Mouse (Mus musculus) forebrain, embryonic 12.5 days (tissue): ENCODE data around the gene Abhd15. TPM values are rescaled to one million over a fixed set of nuclear protein-coding genes. Genes with fewer than 3 reads are reported as not detected.
"Not testable (repeated sequence)": the region's sequence is repeated elsewhere in the genome, so short reads cannot be mapped to it uniquely, and the experiment has no call there.

Source experiments
- ATAC-seq: fragments of 200-750 bp; cut with Nextera tagmentation; 2 replicates; pipeline ENCODE4 v1.8.0; 2017; ENCODE audit warnings: moderate TSS enrichment; ENCODE audit not compliant: low FRiP score
- H3K27ac ChIP-seq: fragments of 300-500 bp; sonication (generic); 2 replicates; pipeline ENCODE4 v1.5.1; 2016; ENCODE audit warnings: mild to moderate bottlenecking
- H3K27me3 ChIP-seq: fragments of 300-500 bp; sonication (generic); 2 replicates; pipeline ENCODE4 v1.6.1; 2016; ENCODE audit warnings: mild to moderate bottlenecking
- H3K36me3 ChIP-seq: fragments of 300-500 bp; sonication (generic); replicated peaks from 2 replicates; pipeline ENCODE4 v1.6.1; 2016; ENCODE audit warnings: mild to moderate bottlenecking
- H3K4me1 ChIP-seq: fragments of 300-500 bp; sonication (generic); 2 replicates; pipeline ENCODE4 v1.6.1; 2016
- H3K4me2 ChIP-seq: fragments of 300-500 bp; sonication (generic); 2 replicates; pipeline ENCODE4 v1.6.1; 2016; ENCODE audit warnings: mild to moderate bottlenecking, moderate library complexity
- H3K4me3 ChIP-seq: fragments of 300-500 bp; sonication (generic); replicated peaks from 2 replicates; pipeline ENCODE4 v1.5.1; 2016; ENCODE audit warnings: mild to moderate bottlenecking
- H3K9ac ChIP-seq: fragments of 300-500 bp; sonication (generic); 2 replicates; pipeline ENCODE4 v1.6.1; 2016; ENCODE audit warnings: mild to moderate bottlenecking
- H3K9me3 ChIP-seq: fragments of 300-500 bp; sonication (generic); 2 replicates; pipeline ENCODE4 v1.6.1; 2016
- WGBS: fragments of 180-500 bp; shearing (Covaris S2); methylation state at CpG from one replicate; pipeline ENCODE4 v1.1.7; 2016; 5-methylcytosine and 5-hydroxymethylcytosine counted together
- polyA plus RNA-seq: library from polyadenylated mRNA; unstranded; fragments of >200 nt; fragmentation: Nextera tagmentation; extraction: Ambion mirVana; gene quantifications from 2 replicates; pipeline ENCODE4 v1.2.1, GENCODE M21; 2016

The Abhd15 gene
- polyA plus RNA-seq, 1 experiment from 2014 or later = 4.8 TPM

- no peaks in the 10 kb centered on the region for H3K9me3 ChIP-seq
- H3K4me3 ChIP-seq = no peak overlapping the region
- peaks cover 36% of the 10 kb centered on the region for H3K27me3 ChIP-seq
- no peak overlapping the region for H3K9ac ChIP-seq
- H3K36me3 ChIP-seq = no peaks in the 10 kb centered on the region
- peaks cover 57% of the 10 kb centered on the region for H3K4me1 ChIP-seq
- 61% methylated on average over 5 of the region's 5 CpGs for WGBS
- H3K27ac ChIP-seq = no peak overlapping the region
- no peak overlapping the region for H3K4me2 ChIP-seq
- no peak for ATAC-seq
Observed at GRCm38 (mm10) chr11:77516553-77517425, 1.9 kb downstream of the Abhd15 start.

DNA sequence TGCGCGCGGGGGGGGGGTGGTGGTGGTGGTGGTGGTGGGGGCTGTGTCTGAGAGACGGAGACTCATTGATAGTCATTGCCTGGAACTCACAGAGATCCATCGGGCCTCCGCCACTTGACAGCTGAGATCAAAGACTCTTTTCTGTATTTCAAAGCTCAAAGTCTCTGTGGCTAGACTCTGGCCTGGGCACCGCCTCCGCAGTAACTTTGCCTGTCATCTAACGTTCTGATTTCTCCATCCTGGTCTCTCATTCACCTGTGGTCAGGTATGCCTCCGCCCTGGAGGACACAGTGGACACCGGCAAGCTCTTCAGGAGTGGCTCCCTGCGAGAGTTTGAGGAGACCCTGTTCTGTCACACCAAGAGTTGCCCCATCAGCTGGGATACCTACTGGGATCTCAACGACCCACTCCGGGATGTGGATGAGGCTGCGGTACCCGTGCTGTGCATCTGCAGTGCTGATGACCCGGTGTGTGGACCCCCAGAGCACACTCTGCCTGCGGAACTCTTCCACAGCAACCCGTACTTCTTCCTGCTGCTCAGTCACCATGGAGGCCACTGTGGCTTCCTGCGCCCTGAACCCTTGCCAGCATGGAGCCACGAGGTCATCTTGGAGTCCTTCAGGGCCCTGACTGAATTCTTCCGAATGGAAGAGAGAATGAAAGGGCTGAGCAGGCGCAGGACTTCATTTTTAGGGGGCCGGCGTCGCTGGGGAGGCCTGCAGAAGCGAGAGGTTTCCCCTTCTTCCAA, 3.3 kb downstream of the Abhd15 start:
- 83% methylated on average over 27 of the region's 27 CpGs for WGBS
- peaks cover 48% of the 10 kb centered on the region for H3K4me1 ChIP-seq
- no peaks in the 10 kb centered on the region for H3K36me3 ChIP-seq
- no peak overlapping the region for H3K9ac ChIP-seq
- 0 out of 2 replicates have a peak overlapping the region, but pooled peaks have one; percentile 1 for H3K27ac ChIP-seq
- H3K9me3 ChIP-seq = no peaks in the 10 kb centered on the region
- no peak for ATAC-seq
- H3K27me3 ChIP-seq = peaks cover 36% of the 10 kb centered on the region
- H3K4me3 ChIP-seq = no peak overlapping the region
- no peak overlapping the region for H3K4me2 ChIP-seq

DNA sequence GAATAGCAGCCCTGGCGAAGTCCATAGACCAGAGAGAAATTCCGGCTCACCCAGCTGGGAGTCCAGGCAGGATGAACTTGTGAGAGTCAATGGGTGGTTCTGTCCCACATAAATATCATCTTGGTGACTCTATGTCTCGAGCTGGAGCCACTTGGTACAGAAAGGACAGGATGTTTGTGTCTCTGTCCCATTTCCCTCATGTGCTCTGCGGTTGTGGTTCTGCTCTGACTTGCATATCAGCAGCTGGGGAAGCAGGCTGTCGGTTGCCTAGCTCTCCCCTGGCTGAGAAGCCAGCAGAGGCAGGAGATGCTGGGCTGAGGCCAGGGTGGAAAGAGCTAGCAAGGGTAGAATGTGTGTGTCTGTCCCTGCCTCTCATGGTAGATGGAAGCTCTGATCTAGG, 4.1 kb downstream of the Abhd15 start, which contains the start of gene Gm10392:
TSS of gene Gm10392 (minus strand) at position 156 of the 400 bp plus-strand sequence.
- Histone ChIP-seq H3K4me3 (no peak within 1 kb of the TSS), H3K4me1 (peaks cover 42% of the 10 kb centered on the region), H3K9ac (peak within 1 kb of the TSS; percentile 38; the same call in 1 of the 2 replicates), H3K36me3 (no peaks in the 10 kb centered on the region), H3K9me3 (no peaks in the 10 kb centered on the region), H3K27me3 (peaks cover 35% of the 10 kb centered on the region), H3K4me2 (no peak within 1 kb of the TSS), H3K27ac (0 out of 2 replicates have a peak within 1 kb of the TSS, but pooled peaks have one; percentile 31)
- no peak for ATAC-seq
- 85% methylated on average over 5 of the region's 5 CpGs for WGBS

DNA sequence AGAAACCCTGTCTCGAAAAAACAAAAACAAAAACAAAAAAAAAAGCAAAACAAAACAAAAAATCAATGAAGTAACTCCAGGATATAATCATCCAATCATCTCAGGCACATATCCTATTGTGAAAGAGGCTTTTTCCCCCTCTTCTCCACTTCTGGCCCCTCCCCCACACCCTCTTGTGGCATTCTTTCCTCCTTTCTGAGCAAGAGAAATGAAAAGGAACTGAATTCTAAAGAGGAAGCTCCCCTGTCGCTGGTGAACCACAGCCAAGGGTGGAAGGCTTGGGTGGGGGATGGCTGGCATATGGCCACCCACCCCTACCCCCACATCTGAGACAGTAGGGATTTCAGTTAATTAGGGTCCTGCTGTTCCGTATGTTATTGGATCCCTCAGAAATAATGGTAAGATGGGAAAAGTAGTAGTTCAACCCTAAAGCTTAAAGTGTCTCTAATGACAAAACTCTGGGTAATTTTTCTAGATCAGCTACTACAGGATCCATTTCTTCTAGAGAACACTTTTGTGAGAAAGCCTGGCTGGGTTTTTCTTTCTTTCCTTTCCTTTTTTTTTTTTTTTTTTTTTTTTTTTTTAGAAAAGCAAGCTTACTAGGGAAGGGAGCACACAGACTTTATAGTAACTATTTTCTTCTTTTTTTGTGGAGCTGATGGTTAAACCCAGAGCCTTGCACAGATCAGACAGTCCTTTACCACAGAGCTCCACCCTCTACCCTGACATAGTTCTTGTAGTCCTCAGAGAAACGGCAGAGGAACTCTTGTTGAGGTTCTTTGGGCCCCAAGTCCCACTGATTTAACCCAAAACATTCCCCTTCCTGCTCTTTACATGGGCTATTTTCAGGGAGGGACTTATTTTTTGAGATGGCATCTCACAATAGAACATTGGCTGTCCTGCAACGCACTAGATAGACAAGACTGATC, 5.9 kb downstream of the Abhd15 start:
- H3K9ac ChIP-seq = no peak overlapping the region
- peaks cover 17% of the 10 kb centered on the region for H3K27me3 ChIP-seq
- ATAC-seq = no peak
- peak overlapping the region; percentile 10; the same call in 1 of the 2 replicates for H3K27ac ChIP-seq
- no peak overlapping the region for H3K4me2 ChIP-seq
- H3K9me3 ChIP-seq = no peaks in the 10 kb centered on the region
- 46% methylated on average over 5 of the region's 5 CpGs for whole genome bisulfite sequencing
- no peak overlapping the region for H3K4me3 ChIP-seq
- peaks cover 24% of the 10 kb centered on the region for H3K4me1 ChIP-seq
- no peaks in the 10 kb centered on the region for H3K36me3 ChIP-seq

DNA sequence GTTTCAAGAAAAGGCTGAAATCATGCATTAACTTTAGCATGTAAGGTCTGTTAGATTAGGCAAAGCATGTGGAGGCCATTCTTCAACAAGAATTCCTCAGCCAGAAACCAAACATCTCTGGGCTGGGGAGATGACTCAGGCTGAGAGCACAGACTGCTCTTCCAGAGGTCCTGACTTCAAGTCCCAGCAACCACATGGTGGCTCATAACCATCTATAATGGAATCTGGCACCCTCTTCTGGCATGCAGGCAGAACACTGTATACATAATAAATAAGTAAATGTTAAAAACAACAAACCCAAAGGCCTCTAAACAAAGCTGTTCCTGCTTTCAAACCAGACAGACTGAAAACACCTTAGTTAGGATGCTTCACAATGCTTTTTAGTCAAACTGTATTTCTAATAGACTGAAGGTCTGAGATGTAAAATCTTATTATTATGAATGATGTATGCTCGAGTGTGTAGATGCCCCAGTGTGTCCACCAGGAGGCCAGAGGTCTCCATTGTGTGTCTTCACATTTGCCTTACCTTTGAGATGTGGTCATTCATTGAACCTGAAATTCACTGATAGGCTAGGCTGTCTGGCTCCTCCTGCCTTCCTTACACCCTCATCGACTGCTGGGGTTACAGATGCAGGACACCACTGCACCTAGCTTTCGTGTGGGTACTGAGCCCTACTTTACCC, 11.0 kb downstream of the Abhd15 start:
- Histone ChIP-seq H3K9ac (no peak overlapping the region), H3K4me1 (peaks cover 2% of the 10 kb centered on the region; the same call in 1 of the 2 replicates), H3K27ac (no peak overlapping the region), H3K4me3 (no peak overlapping the region), H3K4me2 (no peak overlapping the region), H3K9me3 (no peaks in the 10 kb centered on the region), H3K36me3 (peaks cover 4% of the 10 kb centered on the region; the same call in 1 of the 2 replicates), H3K27me3 (no peaks in the 10 kb centered on the region)
- 80% methylated on average over 3 of the region's 3 CpGs for WGBS
- ATAC-seq = no peak

DNA sequence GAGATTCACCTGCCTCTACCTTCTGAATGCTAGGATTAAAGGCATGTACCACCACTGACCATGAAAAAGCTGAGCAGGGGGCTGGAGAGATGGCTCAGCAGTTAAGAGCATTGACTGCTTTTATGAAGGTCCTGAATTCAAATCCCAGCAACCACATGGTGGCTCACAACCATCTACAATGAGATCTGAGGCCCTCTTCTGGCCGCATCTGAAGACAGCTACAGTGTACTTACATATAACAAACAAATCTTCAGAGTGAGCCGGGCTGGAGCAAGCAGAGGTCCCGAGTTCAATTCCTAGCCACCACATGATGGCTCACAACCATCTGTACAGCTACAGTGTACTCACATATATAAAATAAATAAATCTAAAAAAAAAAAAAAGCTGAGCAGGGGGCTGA, 13.5 kb downstream of the Abhd15 start:
- not testable (repeated sequence) for H3K4me1 ChIP-seq, H3K4me3 ChIP-seq, H3K27me3 ChIP-seq, H3K27ac ChIP-seq, H3K9ac ChIP-seq, H3K4me2 ChIP-seq, H3K9me3 ChIP-seq, H3K36me3 ChIP-seq, ATAC-seq
- 88% methylated on average over 3 of the region's 3 CpGs for WGBS

DNA sequence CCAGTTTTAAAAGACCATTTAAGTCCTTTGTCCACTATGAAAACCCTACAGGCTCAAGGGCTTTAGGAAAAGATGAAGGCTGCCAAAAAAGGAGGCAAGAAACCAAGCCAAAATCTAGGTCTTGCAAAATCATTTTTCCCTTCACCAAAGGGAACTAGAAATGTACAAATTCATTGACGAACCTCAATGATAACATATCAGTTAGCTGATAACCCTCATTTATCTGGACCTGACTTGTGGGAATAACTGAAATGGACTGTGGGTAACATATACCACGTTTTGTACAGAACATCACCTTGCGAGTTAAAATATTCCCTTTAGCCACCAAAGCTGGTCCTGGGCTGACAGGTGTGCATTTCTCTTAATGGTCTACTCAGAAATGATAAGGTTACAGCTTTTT, 14.7 kb downstream of the Abhd15 start:
- no peak overlapping the region for H3K4me2 ChIP-seq
- no peak overlapping the region for H3K27ac ChIP-seq
- no peak overlapping the region for H3K4me3 ChIP-seq
- no peak for ATAC-seq
- H3K27me3 ChIP-seq = no peaks in the 10 kb centered on the region
- no peaks in the 10 kb centered on the region for H3K9me3 ChIP-seq
- no peaks in the 10 kb centered on the region for H3K4me1 ChIP-seq
- H3K9ac ChIP-seq = no peak overlapping the region
- peaks cover 4% of the 10 kb centered on the region for H3K36me3 ChIP-seq
- 90% methylated on average over 3 of the region's 3 CpGs for WGBS

GRCm38 (mm10) chr11:77530862-77531261, 15.9 kb downstream of the Abhd15 start:
- ATAC-seq = no peak
- no peaks in the 10 kb centered on the region for H3K27me3 ChIP-seq
- no peak overlapping the region for H3K4me2 ChIP-seq
- no peak overlapping the region for H3K4me3 ChIP-seq
- no peak overlapping the region for H3K27ac ChIP-seq
- H3K36me3 ChIP-seq = peaks cover 5% of the 10 kb centered on the region
- no peaks in the 10 kb centered on the region for H3K4me1 ChIP-seq
- 95% methylated on average over 2 of the region's 2 CpGs for WGBS
- H3K9me3 ChIP-seq = no peaks in the 10 kb centered on the region
- no peak overlapping the region for H3K9ac ChIP-seq

DNA sequence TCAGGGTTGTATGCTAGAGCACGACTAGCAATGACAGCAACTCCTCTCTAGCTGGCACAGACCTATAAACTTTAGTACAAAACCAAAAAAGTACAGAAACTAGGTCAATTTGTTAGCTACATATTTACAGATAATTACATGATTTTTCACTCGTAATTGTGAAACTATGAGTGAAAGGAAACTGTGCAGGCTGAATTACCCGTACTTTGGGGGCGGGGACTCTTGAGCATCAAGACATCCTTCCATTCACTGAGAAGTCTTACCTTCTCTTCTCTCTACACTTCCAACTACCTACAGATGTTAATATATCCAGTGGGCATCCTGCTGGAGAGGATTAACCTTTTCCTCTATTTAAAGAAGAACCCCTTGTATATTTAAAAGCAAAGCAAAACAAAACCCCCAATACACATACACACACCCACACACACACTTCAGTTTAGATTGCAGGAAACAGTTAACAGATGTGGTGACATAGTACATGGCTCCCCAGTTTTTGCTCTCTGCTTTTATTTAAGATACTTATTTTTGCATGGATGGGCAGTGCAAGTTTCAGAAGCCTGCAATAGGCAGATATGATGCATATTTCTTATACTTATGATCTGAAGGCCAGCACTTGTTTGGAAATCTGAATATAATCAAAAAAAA, 17.4 kb downstream of the Abhd15 start:
- H3K9ac ChIP-seq = no peak overlapping the region
- no peak overlapping the region for H3K4me3 ChIP-seq
- peaks cover 18% of the 10 kb centered on the region for H3K36me3 ChIP-seq
- WGBS = 89% methylated on average over 4 of the region's 4 CpGs
- no peaks in the 10 kb centered on the region for H3K27me3 ChIP-seq
- ATAC-seq = no peak
- no peak overlapping the region for H3K4me2 ChIP-seq
- H3K9me3 ChIP-seq = no peaks in the 10 kb centered on the region
- H3K27ac ChIP-seq = no peak overlapping the region
- no peaks in the 10 kb centered on the region for H3K4me1 ChIP-seq

DNA sequence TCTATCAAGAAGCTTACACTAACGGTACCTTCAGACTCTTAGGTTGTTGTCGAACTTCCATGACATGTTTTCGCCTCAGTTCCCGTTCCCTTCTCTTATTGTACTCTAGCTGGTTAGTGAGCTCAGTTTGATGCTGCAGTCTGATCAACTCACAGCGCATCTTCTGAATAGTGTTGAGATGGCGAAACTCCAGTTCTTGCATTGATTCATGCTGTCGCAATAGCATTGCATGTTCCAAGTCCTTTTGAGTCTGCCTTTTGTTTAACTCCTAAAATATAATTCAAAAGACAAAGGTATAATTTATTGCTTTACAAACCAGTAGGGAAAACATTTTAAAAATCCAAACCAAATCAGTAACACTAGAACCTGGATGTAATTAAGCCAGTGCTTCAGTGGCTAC, 30.3 kb downstream of the Abhd15 start:
- no peaks in the 10 kb centered on the region for H3K4me1 ChIP-seq
- H3K27me3 ChIP-seq = no peaks in the 10 kb centered on the region
- H3K4me2 ChIP-seq = no peak overlapping the region
- WGBS = 94% methylated on average over 7 of the region's 7 CpGs
- no peak overlapping the region for H3K27ac ChIP-seq
- H3K36me3 ChIP-seq = peaks cover 84% of the 10 kb centered on the region
- H3K4me3 ChIP-seq = no peak overlapping the region
- ATAC-seq = no peak
- H3K9ac ChIP-seq = no peak overlapping the region
- no peaks in the 10 kb centered on the region for H3K9me3 ChIP-seq

GRCm38 (mm10) chr11:77585201-77585600, 70.3 kb downstream of the Abhd15 start:
- no peak overlapping the region for H3K4me2 ChIP-seq
- 79% methylated on average over 3 of the region's 3 CpGs for WGBS
- H3K9ac ChIP-seq = no peak overlapping the region
- no peak overlapping the region for H3K4me3 ChIP-seq
- no peak for ATAC-seq
- peaks cover 36% of the 10 kb centered on the region for H3K36me3 ChIP-seq
- no peak overlapping the region for H3K27ac ChIP-seq
- no peaks in the 10 kb centered on the region for H3K27me3 ChIP-seq
- H3K9me3 ChIP-seq = no peaks in the 10 kb centered on the region
- no peaks in the 10 kb centered on the region for H3K4me1 ChIP-seq
